Mouse (Mus musculus) bone marrow, adult 2 months (tissue): ENCODE measurements around the gene Skap2.

ENCODE experiments used
- CTCF ChIP-seq: fragments of 200-500 bp; IDR thresholded peaks from 2 replicates; pipeline ENCODE4 v1.5.1; 2011; ENCODE audit warnings: low read length, control low read depth; ENCODE audit not compliant: control insufficient read depth, insufficient read depth
- POLR2A ChIP-seq: fragments of 200-500 bp; IDR thresholded peaks from 2 replicates; pipeline ENCODE4 v1.6.1; 2011; ENCODE audit warnings: low read depth, mild to moderate bottlenecking, control low read depth, low read length, borderline replicate concordance; ENCODE audit not compliant: control insufficient read depth

- TF ChIP-seq CTCF, result no peak
- TF ChIP-seq POLR2A, result no peak
Measured at GRCm38 (mm10) chr6:51876841-51877553, 135.4 kb downstream of the Skap2 start.
